Mouse (Mus musculus): ENCODE measurements around the gene Rhobtb1. TPM values are rescaled to one million over a fixed set of nuclear protein-coding genes. Genes with fewer than 3 reads are reported as not detected.

Gene Rhobtb1
- total RNA-seq, 2 experiments from 2014 or later = 10.0 to 11.4 TPM

GRCm38 (mm10) chr10:69334271-69335194, 183.3 kb downstream of the Rhobtb1 start:
- intact Hi-C loops (cut with DNase I) = no loop called here
- peak; percentile 26 to 41 for DNase-seq (ENCODE audit: low spot score in 2 of 2)

DNA sequence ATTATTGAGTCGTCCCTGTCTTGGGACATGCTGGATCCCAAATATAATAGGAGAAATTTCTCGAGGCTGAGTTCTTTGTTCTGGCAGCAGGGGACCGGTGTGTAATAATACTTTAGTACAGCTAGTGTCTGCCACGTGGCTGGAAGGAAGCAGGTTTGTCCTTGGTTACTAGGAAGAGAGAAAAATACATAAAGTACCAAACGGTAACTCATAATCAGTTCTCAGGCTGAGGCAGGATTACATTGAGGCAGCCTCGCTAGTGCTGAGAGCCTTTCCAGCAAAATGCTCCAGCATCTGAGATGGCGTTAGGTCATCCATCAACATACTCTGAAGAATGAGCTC, 183.9 kb downstream of the Rhobtb1 start:
- DNase-seq (ENCODE audit: low spot score in 2 of 2) = peak in 1 of 2 experiments; percentile 20
- intact Hi-C loops (cut with DNase I) = no loop called here

GRCm38 (mm10) chr10:69335611-69336010, 184.4 kb downstream of the Rhobtb1 start:
- intact Hi-C loops (cut with DNase I) = no loop called here
- DNase-seq (ENCODE audit: low spot score in 2 of 2) = no peak

- intact Hi-C loops (cut with DNase I) = no loop called here
- DNase-seq (ENCODE audit: low spot score in 2 of 2) = no peak
These were observed 185.0 kb downstream of the Rhobtb1 start for GRCm38 (mm10) chr10:69336219-69336618.

DNA sequence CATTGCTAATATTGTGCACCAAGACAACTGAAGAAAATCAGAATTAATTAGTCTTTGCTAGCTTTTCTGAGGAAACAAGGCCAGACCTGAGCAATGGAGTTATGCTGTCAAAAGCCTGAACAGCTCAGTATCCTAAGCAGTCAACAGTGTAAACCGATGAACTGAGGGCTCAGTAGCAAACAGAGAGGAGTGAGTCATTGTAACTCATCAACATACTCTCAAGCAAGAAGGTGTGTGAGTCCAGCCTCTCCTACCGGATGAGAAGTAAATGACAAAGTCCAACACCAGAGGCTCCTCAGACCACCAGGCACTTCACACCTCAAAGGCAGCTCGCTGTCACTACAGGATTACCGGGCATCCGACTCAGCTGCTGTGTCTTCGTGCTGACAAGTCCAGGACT, 188.8 kb downstream of the Rhobtb1 start:
- intact Hi-C loops (cut with DNase I) = no loop called here
- no peak for DNase-seq (ENCODE audit: low spot score in 2 of 2)

Other genes starting within 250 kb of the Rhobtb1 start
- gene A930033H14Rik, start 61.7 kb downstream of the Rhobtb1 start, total RNA-seq (2021) = 1 to 10 TPM; 4.1 to 4.3 TPM
- 1 to 10 TPM; 2.6 to 3.3 TPM for gene Cdk1, start 201.5 kb downstream of the Rhobtb1 start, total RNA-seq (2021)
- 100 to 1,000 TPM; 533 to 540 TPM for gene Ank3, start 247.3 kb downstream of the Rhobtb1 start, total RNA-seq (2021)

All from left cerebral cortex, postnatal 14 days (tissue).